Mouse (Mus musculus) heart, postnatal 0 days (tissue): Measurements from ENCODE around the gene Spp1.

Experiments
- CTCF ChIP-seq: IDR thresholded peaks from 2 replicates; pipeline ENCODE4 v1.5.1; 2016; ENCODE audit warnings: antibody characterized with exemption, control low read depth, low read depth
- EP300 ChIP-seq: IDR thresholded peaks from 2 replicates; pipeline ENCODE4 v1.6.1; 2016; ENCODE audit warnings: antibody characterized with exemption, low read depth

DNA sequence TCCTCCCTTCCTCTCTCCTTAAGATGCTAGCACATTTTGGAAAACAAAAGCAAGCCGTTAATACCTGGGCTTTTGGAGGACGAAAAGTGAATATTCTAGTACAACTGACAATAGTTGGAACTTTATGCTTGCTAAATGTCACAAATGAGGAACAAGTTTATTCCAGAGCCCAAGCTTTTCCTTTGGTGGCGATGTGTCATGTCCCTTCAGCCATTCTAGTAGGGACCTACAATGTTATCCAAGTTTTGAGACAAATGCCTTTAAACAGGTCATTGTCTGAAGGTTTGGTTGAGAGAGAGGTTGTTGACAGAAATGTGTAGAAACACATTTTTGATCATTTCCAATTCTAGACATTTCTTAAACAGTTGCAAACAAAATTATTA, 25.5 kb downstream of the Spp1 start:
- no peak for TF ChIP-seq EP300
- TF ChIP-seq CTCF = no peak
